Mouse (Mus musculus) mouse trophoblast stem cell (cell line): ENCODE data around the gene Mapkap1.
"Not testable (repeated sequence)": the region's sequence is repeated elsewhere in the genome, so short reads cannot be mapped to it uniquely, and the experiment has no call there.

Experiments
- in situ Hi-C, 2 experiments: fragments of 300-500 bp; cut with MseI, MboI; formaldehyde crosslinking; loops; 2 replicates in 1 of 2; 3 replicates in 1 of 2; pipeline ENCODE4 v1.15.1; 2025

Gene Mapkap1

DNA sequence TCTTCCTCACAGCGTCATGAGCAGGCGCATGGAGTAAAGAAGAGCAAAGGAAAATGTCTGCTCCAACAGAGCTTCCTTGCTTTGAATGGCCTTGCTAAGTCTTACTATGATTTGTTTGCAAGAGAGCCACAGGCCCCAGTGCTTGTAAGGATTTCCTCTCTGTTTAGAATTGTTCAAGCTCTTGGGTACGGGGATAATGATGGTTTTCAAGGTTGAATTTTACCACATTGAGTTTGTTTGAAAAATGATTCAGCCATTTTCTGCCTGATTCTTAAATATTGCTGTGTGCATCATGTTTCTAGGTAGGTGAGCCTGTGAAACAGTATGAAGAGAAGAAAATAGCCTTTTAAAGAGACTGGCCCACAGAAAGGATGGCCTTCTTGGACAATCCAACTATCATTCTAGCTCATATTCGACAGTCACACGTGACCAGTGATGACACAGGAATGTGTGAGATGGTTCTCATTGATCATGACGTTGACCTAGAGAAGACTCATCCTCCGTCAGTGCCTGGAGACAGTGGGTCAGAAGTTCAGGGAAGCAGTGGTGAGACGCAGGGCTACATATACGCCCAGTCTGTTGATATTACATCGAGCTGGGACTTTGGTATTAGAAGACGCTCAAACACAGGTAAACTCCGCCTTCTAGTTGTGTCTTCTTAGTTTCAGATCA lies 25.3 kb downstream of the Mapkap1 start:
- in situ Hi-C loops, result no loop called here

DNA sequence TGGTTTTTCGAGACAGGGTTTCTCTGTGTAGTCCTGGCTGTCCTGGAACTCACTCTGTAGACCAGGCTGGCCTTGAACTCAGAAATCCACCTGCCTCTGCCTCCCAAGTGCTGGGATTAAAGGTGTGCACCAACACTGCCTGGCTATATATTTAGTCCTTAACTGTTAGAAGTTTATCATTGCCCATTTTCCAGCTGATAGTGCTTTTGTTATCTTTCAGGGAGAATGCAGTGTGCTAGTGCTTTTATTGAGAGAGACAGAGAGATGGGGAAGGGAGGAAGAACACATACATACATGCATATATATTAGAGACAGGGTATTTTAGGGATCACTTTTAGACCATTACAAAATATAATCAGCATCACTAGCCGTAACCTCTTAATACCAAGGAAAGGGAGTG lies 26.3 kb downstream of the Mapkap1 start:
- in situ Hi-C loops, result not testable (repeated sequence)

DNA sequence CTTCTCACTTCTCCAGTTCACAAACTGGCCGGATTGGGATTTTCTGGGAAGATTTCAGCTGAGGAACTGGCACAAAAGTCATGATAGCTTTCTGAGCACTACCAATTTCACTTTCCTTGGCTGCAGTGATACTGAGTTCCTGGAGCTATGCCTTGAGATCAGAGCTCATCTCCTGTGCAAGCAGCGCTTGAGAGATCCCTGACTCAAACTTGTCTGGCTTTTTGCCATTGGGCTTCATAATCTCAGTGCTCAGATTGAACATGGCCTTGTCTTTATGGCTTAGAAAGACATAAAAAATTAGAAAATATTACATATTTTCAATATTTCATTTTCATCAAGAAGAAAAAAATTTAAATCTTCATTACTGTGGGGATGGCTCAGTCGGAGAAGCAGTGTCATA lies 29.8 kb downstream of the Mapkap1 start:
- in situ Hi-C loops, result no loop called here

DNA sequence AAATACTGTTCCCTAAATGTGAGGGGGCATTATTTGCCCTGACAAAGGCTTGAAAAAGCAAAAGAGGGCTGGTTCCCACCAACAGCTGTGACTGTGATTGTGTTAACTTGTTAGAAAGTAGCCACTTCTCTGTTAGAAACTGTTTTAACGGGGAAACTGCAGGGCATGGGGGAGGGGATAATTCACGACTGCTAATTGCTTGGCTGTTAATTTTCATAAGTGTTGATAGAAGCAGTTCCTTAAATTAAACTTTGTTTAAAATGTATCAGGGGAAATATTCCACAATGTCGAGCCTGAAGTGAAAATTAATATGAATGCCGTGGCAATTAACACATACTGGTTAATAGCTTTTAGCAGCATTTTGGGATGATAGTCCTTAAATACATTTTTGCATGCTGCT lies 42.2 kb downstream of the Mapkap1 start:
- in situ Hi-C loops, result no loop called here

DNA sequence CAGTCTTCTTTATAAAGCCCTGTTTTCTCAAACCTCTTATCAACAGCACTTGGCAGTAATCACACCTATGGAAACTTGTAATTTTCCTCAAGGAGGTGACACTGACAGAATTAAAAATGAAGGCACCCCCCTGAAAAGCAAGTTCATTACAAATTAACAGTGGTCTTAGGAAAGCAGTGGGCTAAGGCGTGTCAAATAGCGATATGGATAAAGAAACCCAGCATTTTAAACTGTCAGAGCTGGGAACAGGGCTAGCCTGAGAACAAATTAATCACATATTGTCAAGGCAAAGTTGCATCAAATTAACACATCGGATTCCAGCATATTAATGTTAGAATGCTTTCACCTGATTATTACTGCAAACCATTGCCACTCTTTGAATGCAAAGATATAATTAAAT lies 55.9 kb downstream of the Mapkap1 start:
- in situ Hi-C loops, result no loop called here

DNA sequence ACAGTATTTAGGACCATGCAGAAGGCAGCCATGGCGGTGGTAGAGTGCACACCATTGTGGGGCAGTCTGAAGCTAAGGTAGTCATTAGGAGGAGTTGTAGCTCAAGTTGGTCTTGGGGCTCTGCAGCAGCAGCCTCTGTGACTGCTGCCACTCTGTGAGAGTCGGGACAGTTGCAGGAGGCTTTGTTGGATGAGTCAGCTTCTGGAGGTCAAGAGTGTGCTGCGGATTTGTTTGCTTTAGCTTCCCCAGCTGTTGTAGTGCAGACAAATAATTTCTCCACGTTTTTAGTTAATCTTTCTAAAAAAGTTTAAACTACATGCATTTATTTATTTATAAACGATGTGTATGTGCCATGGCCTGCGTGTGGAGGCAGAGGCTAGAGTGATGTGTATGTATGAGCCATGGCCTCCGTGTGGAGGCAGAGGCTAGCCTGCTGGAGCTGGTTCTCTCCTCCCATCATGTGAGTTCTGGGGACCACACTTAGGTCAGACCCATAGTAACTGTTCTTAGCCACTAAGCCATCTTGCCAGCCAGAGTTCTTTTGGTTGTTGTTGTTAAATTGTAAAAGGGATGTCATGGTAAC lies 62.1 kb downstream of the Mapkap1 start:
- in situ Hi-C loops, result no loop called here

DNA sequence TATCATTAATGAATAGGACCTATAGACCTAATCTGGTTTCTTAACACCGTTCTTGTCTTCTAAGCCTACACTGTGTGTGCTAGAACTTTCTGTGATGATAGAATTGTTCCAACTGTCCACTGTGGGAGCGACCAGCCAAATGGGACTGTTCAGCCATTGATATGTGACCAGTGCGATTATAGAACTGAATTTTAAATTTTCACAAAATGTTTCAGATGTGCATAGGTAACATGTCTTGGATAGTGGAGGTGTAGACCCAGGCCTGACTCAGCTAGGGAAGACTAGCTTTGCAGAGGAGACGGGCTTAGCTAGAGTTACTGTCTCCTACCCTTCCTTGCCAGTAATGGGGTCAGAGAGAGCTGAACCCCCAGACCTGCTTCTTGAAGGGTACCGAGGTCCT lies 62.8 kb downstream of the Mapkap1 start:
- in situ Hi-C loops, result no loop called here

DNA sequence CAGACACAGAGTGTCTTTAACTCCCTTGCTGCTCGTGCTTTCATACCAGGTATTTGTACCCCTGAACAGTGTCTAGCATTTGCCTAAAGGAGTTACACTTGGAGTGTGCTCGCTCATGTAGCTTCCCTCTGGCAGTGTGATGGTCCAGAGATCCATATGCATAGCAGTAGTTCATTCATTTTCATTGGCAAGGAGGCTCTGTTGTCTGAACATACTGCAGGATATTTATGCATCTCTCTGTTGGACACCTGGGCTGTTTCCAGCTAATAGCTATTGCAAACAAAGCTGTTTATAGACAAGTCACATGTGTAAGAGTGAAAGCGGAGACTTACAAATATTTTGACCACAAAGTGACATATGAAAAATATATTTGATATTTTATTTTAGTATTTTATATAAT lies 67.2 kb downstream of the Mapkap1 start:
- in situ Hi-C loops, result no loop called here

DNA sequence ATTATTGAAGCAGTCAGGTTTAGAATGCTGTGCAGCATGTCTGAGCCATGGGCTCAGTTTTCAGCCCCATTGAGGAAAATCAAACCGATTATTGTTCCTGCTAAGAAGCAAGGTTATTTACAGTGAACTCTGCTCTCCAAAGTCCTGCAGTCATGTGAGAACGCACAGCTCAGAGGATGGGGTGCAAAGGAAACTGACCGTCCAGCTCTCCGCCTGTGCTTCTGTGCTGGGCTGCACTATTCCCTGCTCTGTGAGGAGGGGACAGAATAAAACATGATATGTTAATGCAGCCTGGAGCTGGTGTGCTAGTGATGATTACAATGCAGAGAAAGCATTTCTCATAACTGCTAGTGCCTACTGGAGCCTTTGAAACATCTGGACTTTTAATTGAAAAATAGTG lies 74.8 kb downstream of the Mapkap1 start:
- in situ Hi-C loops, result no loop called here

DNA sequence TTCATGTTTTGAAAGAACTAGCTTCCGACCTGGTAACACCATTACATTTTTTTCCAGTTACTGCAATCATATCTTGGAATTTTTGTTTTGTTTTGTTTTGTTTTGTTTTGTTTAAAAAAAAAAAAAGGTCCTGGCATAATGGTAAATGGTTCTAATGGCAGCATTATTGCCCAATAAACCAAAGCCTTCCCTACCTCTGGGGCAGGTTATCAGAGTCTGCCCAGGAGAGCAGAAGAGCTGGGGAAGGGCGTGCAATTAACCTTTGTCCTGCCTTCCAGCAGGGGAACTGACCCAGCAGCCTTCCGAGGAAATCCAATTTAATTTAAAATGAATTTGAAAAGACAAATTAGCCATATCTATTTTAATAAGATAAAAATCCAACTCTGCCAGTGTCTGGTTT lies 75.5 kb downstream of the Mapkap1 start:
- in situ Hi-C loops, result no loop called here

DNA sequence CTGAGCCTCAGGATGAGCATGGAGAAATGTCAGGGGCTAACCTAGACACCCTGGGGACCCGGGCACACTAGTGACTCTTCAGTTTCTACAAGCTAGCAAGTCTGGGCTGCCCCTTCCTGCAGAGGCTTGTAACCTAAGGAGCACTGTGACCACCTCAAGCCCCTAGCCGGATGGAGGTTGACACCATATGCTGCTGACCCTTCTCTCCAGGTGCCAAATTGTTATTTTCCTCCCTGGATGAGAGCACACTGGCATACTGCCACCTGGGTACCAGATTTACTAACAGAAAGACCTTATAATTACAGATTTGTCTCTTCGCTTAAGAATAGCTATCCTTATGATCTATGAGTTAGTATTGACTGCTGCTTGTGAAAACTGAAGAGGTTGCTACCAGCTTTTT lies 76.0 kb downstream of the Mapkap1 start:
- in situ Hi-C loops, result no loop called here

DNA sequence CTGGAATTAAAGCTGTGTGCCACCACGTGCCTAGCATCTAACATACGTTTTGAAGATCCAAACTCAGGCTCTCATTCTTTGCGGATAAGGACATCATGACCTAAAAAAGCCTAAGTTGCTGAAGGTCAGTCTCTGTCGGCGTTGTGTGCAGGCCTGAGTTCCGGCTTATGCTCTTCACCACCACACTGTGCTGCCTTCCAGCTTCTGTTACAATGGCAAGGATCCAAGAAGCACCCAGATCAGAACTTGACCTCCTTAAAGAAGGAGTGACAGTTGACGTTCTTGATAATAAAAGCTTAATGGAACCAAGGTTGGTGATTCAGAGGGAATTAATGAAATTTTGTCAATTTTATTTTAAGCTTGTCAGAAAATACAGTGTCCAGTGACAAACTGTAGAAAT lies 80.7 kb downstream of the Mapkap1 start:
- in situ Hi-C loops, result no loop called here

DNA sequence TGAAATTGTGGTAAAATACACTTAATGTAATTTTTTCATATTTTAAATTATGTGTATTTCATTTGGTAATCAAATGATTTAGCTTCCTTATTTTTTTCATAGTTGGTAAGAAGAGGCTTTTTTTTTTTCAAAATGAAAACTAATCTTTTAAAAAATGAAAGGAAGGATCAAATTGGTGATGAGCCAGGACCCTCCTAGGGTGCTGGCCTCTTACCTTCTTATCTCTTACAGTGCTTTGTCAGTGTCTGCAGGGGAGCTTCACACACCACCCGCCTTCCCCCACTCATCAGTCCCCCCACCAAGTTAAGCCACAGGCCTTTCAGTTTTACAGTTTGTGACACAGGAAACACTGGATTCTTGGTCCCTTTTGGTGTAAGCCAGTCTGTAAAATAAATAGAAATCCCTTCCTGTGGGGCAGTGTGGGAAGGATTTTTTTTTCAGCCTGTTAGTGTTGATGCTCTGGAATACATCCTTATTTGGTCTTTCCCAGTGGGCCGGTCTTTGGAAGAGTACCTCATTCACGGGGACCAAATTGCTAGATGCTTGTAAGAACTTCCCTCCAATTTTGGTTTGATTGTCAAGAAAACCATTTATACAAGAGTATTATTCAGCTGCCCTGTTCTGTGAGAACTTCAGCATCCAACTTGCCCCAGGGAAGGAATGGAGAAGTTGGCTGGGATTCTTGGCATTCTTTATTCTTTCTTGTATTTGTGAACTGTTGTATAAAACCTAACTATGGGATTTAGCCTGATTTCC lies 97.6 kb downstream of the Mapkap1 start:
- in situ Hi-C loops, result no loop called here

DNA sequence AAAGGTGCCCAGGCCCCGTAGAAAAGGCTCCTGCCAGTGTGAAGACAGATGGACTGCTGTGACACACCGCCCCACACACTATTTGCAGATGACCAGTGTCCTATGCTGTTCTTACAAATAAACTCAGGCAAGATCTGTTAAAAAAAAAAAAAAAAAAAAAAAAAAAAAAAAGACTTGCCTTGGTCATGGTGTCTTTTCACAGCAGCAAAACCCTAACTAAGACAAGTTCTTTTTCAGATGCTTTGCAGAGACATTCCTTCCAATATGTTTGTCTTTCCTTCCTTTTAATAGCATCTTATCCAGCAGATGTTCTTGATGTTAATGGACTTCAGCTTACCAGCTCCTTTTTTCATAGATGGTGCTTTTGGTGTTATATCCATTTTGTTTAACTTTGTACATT lies 99.6 kb downstream of the Mapkap1 start:
- in situ Hi-C loops, result not testable (repeated sequence)

DNA sequence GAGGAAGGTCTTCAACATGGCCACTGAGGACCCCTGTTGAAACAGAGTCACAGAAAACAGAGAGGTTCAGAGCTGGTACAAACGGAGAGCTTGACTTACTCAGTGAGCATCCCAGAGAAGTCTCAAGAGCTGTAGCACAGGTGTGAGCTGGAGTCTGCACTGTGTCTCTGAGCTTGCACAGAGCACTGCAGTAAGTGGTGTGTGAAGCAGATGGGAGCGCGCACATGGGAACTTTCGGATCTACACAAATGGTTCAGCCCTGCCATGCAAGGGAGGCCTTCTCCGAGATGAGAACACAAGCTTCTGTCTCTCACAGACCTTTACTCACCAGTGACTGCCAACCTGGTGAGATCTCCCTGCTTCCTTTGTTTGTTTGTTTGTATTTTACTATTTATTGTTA lies 103.3 kb downstream of the Mapkap1 start:
- in situ Hi-C loops, result no loop called here

DNA sequence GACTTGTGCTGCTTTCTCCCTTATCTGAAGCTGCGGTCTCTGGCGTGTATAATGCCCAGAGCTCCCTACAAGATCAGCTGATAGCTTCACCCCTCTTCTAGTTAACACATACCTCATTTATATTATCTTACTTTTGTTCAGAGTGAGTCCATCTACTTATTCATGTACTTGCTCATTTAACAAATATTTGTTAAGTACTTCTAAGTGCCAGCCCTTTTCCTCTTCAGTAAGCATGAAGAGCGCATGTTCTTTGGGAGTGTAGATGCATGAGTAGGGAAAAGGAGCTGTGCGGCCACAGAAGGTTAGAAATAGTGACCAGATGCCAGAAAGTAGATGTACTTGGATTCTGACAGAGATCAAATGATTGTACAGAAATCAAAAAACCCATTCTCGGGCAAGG lies 108.7 kb downstream of the Mapkap1 start:
- in situ Hi-C loops, result no loop called here

DNA sequence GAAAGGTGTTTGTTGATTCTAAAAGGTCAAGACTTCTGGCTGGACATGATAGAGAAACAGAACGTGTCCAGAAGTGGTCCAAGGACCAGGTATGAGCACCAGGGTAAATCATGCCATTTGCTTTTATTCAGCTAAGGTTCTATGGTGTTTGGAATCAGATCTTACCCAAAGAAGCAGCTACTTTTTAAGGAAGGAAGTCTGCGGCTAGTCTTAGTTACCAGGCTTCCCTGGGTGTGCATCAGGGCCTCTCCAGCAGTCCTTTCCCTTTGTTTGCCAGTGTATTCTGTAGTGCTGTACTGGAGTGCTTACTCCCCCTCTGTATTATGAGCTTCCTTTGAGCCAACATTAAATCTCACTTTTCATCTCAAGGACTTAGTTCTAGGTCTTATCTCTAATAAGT lies 111.5 kb downstream of the Mapkap1 start:
- in situ Hi-C loops, result no loop called here

DNA sequence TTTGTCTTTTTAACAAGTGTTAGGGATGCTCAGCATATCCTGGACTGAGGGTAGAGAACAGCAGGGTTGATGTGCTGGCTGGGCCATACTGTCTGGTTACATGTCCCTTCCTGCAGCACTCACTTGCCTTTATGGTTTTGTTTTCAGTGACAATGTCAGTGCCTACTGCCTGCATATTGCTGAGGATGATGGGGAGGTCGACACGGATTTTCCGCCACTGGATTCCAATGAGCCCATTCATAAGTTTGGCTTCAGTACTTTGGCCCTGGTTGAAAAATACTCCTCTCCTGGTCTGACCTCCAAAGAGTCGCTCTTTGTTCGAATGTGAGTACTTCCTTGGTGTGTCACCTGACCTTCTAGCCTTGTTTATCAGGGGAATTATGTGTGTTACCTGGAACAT lies 112.0 kb downstream of the Mapkap1 start:
- in situ Hi-C loops, result no loop called here

DNA sequence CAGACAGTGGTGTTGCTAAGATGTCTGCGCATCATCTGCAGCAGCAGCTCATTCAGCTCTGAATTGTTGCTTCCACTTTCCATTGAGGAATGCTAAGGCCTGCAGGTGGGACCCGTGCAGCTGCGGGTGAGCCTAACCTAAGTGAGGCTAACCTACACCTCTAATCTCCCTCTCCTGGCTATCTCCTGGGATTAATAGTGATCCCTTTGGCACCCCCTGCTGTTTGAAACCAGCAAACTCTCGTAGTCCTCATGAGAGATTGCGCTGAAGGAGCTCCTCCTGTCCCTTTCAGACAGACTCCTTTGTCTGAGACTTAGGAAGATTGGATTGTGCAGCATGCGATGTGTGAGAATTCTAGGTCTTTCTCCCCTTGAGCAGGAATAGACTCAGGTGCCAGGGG lies 113.0 kb downstream of the Mapkap1 start:
- in situ Hi-C loops, result no loop called here

DNA sequence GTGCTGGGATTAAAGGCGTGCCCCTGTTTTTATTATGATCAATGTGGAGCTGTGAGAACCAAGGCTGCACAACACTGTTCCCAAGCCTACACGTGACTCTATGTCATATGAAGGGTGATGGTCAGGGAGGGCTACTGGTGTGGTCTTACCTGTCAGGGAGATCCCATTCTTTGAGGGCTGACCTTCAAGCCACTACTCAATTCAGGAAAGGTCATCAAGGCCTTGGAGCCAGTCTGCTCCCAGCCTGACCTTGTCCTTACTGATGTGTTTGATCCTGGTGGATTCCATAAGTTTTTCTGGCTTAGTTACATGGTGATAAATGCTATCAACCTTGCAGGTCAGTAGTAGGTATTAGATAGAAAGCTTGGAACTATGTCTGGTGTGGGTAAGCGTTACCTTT lies 114.8 kb downstream of the Mapkap1 start:
- in situ Hi-C loops, result no loop called here

DNA sequence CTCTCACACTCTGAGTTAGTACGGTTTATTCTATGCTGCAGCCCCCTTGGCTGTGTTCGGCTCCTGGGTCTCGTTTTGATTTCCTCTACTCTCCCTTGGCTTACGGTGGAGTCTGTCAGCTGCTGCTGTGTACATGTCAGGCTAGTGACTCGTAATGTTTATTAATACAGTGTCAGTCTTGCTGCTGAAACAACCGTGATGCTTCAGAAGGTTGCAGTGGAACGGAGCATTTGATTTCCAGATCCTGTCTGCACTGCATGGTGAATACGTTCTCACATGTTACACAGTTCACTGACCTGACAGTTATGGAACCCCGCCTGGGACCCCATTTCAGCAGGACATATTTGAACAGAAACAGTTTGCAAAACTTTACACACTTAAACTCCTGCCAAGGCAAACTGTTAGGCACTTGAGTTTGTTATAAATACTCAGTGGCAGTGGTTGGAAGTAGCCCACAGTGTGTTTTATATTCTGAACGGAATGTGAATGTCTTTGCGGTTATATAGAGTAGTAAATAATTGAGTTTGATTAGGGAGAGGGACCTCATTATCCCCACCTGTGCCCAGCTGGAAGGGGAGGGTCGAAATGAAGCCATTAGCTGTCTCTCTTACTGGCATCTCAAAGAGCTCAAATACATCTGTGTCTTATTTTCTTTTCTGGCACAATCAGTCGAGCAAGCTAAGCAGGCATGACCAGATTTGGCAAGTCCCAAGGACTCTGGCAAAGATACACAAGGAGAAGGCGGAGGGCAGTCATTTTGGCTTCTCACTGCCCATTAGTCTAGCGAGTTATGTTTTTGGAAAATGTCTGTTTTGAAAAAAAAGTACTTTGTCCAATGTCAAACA lies 120.2 kb downstream of the Mapkap1 start:
- in situ Hi-C loops, result no loop called here

DNA sequence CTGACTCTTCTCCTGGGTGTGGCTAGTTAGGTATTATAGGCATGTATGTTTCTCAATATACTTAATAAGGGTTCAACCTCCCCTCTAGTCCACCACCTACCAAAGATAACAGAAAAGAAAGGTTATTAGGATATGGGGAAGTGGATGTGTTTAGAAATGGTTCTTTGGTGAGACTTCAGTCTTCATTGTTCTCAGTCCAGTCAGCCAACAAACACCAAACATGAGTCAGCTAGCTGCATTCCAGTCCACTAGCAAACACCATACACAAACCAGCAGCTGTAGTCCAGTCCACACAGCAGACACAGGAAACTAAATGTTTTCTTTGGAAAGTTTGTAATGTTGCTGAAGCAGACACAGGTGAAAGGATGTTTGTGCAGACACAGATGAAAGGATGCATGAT lies 121.9 kb downstream of the Mapkap1 start:
- in situ Hi-C loops, result no loop called here
